Mouse (Mus musculus): ENCODE measurements around the gene Arhgef9. TPM values are rescaled to one million over a fixed set of nuclear protein-coding genes. Genes with fewer than 3 reads are reported as not detected.

Arhgef9 gene
- polyA plus RNA-seq (2017; shearing (Covaris generic)), result 0.38 TPM

DNA sequence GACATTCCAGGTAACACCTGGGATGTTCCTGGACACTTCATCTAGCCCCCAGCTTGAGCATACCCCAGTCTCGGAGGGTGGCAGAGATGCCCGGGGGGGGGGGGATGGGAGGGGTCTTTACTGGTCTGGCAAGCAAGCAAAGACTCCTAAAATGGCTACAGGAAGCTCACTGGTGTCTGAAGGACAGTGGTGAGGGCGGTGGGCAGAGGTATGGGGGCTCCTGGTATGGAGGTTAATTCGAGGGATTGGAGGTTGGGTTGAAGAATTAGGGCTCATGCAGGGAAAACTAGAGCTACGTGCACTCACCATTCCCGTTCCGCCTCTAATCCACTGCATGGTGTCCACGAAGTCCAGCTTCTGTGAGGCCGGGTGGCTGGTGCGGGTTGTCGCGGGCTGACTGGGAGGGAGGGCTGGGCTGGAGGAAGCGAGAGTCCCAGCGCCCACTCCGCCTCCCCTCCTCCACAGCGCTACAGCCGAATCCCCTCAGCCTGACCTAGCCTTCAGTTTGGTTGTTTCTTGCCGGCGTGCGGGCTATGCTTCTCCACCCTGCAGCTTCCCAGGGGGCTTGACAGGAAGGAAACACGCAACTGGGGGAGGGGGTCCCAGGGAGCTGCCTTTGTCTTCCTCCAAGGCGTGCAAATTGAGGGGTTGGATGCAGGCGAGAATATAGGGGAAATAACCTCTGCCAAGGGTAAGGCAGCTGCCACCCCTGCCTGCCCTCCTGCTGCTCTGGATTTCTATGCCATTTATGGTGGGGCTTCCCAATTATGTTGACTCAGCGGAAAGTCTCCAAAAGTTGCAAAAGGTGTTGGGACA, at the start of gene Arhgef9:
Gene Arhgef9, minus strand, starts transcription at position 753 of the 816 bp plus-strand sequence.

DNA sequence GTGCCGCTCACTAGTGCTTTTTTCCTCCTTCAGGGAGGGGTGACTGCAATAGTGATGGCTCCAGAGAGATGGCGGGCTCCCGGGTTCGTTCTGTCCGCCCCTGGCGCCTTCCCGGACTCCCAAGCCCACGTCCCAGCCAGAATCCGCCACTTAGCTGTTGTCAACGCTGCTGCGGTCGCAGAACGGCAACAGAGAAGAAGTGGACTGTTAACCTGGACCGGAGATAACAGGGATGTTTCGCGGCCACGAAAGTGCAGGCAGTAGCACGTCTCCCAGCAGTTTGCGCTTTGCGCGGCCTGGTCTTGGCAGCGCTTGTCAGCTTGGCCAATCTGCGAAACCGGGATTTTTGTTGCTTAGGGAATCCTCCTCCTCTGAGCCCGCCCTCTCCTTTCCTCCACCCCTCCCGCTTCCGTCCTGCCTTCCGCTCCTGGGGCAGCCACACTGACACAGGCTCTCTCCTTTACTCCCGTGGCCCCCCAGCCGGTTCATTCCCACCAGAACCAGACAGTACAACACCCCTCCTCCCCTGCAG, 170.2 kb downstream of the Arhgef9 start, which contains the start of gene Spin4:
Gene Spin4, minus strand, starts transcription at position 322 of the 532 bp plus-strand sequence.

Other genes with a start within 250 kb of the Arhgef9 start
- 0.49 TPM for gene Spin4, start 170.2 kb downstream of the Arhgef9 start, polyA plus RNA-seq (2017; shearing (Covaris generic))
- 5.0 TPM for gene Amer1, start 248.0 kb upstream of the Arhgef9 start, polyA plus RNA-seq (2017; shearing (Covaris generic))

All from activated CD4-positive, CD25-positive, alpha-beta regulatory T cell, adult 9 weeks (primary cell).